Mouse (Mus musculus) retina, adult 2 months (tissue): Measurements from ENCODE around the gene Sulf2.

ENCODE experiments used
- DNase-seq: peaks from one replicate; pipeline ENCODE4 v3.0.0-alpha.2; 2012; ENCODE audit warnings: low read depth, low spot score

Gene Sulf2

DNA sequence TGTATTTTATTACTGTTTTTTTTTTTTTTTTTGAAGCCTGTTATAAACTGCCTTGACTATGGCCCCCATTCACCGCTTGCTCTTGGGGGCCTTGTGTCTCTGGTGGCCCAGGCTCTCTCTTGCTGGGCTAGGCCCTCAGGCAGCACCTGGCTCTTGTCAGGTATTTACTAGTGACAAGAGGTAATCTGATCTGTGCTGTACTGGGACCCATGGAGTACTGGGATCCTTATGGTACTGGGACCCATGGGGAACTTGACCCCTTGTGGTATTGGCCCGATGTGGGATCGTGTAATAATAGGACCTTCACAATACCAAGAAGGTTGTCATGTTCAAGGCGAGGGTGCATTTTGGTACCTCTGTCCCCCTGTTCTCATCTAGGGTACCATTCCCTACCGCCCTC is 4.9 kb downstream of the Sulf2 start:
- DNase-seq: no peak

DNA sequence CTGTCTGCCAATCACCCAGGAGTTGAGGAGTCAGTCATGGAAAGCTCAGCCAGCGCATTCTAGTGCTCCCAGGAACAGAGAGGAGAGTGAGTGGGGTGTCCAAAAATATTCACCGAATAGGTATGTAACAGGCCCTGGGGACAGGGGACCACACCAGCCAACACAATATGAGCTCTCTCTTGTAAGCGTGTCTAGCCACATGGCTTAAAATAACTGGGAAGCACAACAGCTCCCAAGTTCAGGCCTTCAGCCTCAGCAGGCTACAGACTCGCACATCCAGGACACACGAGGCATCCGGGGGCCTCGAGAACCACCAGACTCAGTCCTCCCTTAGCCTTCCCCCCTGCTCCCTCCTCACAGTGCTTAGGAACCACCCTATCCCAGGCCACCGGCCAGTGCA is 6.0 kb downstream of the Sulf2 start:
- DNase-seq: no peak

DNA sequence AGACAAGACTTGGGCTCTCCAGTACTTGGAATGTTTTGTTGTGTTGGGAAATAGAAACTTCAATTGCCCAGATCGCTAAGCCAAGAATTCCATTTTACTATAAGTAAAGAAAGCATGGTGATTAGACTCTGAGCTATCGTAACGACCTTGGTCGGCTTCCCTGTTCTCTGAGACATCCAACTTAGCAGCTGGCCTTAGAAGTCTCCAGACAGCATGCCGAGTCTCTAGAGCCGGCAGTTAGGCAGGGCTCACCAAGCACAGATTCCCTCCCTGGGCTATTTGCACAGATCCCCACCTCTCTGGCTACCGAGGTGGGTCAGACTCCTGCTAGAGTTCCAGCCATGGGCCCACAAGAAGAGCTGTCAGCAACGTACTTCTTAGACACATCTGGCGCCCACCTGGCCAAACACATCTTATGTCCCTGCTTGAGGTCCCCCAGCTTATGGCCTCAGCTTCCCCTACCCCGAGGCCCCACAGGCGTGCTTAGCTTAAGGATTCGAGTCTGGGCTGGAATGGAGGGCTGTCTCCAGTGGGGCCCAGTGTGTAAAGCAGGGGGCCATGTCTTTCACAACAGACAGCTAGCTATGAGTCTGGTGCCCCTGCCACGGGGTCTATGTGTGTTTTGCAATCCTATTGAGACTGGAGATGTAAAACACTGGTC is 6.7 kb downstream of the Sulf2 start:
- DNase-seq: no peak

GRCm38 (mm10) chr2:166147930-166148651 is 7.4 kb downstream of the Sulf2 start:
- no peak for DNase-seq

DNA sequence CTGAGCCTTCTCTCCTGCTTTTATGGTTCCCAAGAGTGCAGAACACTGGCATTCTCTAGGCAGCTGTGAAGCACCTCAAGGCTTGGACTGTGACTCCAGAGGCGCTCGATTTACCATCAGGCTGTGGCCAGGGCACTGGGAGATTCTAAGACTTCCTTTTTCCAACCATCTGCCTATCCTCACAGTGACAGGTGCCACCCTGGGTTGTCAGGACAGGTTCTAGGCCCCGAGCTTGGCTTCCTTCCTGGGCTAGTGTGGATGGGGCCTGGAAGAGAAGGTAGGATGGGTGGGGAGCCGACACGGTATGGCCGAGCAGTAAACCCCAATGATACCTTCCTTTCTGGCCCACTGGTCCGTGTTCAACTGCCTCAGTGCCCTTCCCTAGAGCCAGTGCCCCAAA is 9.0 kb downstream of the Sulf2 start:
- no peak for DNase-seq

DNA sequence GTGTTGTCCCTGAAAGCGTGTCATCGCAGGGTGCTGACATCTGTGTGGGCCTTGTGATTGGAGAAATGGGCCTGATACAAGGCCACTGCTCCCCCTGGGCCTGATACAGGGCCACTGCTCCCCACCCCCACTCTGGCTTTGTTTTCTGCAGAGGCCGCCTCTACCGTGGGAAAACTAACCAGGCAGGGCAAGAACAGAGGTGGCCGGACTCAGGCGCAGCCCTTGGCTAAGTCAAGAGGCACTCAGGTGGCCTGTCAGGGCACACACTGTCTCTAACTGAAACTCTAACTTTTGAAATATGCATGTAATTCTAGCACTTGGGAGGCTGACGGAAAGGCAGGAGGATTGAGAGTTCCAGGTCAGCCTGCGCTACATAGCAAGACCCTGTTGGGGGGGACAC is 10.4 kb downstream of the Sulf2 start:
- no peak for DNase-seq

GRCm38 (mm10) chr2:166143871-166144270 is 11.6 kb downstream of the Sulf2 start:
- no peak for DNase-seq

DNA sequence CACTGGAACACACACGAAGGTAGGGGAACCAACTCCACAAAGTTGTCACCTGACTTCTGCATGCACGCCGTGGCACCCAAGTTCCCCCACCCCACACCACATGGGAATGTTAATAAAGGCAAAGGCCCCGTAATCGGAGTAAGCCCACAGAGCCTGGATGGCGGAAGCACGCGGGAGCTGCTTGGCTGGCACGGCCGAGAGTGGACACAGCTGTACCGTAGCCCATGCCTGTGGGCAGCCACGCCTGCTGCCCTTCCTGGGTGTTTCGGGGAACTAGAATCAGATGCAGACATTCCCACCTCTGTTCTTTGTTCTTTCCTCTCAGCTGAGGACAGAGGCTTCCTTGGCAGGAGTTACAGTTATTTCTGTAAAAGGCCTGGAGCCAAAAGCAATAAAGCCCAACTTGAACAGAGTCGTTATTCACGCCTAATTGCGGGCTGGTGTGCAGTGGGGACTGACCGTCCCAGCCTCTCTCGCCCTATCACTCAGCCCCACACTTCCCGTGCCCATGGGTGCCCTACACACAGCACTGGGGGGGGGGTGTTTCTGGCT is 12.8 kb downstream of the Sulf2 start:
- no peak for DNase-seq

DNA sequence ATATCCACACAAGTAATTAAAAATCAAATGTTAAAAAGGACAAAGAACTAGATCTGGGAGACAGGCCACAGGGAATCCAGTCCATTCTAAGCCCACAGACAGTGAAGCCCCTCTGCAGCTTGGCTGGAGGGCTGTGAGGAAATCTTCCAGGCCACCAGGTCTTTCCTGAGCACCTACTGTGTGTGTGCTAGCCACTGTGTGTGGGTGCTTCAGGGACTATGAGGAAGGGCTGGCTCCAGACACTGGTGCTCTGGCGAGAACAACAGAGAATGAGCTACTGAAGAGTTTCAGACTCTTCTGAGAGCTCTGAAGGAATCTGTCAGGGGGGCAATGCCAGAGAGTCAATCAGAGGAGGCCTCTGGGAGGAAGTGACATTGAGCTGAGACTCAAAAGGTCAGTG is 13.6 kb downstream of the Sulf2 start:
- DNase-seq: no peak

DNA sequence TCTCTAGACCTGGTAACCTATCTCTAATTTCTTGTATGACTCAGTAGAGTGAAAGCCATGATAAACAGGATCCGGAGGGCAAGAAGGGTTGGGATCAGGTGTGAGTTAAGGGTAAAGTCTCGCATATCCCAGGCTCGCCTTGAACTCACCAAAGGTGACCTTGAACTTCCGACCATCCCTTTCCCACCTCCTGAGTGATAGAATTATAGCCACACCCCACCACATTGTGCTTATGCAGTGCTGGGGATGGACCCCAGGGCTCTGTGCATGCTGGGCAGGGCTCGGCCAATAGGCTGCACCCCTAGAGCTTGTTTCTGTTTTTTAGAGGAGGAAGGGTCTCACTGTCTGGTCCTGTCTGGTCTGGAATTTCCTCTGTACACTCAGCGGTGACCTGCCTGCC is 14.4 kb downstream of the Sulf2 start:
- no peak for DNase-seq

DNA sequence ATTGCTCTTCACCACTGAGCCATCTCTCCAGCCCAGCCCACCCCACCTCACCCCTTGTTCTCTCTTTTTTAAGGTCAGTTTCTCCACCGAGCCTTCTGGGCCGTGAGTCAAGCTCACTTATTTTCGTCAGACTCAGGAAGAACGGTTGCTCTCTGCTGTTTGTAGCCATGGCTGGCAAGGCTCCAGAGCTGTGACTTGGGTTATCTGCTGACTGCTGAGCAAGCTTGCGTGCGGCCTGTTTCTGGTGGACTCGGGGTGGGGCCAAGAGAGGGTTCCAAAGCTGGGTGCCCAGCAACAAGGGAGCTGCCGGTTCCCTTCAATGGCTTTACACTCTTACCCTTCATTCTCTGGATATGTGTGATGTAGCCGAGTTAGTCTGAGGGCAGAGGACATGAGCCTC is 15.0 kb downstream of the Sulf2 start:
- DNase-seq: no peak

DNA sequence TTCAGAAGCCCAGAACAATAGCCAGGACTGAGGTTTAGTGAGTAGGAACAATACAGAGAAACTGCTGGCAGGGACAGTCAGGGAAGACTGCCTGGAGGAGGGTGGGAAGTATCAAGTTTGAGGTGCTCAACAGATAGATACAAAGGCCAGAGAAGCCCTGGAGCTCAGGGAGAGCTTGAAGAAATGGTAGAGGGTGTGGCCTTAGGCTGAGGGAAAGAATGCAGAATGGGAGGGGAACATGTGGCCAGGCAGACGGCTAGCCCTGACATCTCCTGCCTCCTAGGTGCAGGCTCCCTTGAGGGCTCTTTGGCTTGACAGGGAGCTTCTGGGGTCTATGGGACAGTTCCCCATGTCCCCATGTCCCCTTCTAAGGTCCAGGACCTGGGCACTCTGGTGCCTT is 17.2 kb downstream of the Sulf2 start:
- DNase-seq: no peak

DNA sequence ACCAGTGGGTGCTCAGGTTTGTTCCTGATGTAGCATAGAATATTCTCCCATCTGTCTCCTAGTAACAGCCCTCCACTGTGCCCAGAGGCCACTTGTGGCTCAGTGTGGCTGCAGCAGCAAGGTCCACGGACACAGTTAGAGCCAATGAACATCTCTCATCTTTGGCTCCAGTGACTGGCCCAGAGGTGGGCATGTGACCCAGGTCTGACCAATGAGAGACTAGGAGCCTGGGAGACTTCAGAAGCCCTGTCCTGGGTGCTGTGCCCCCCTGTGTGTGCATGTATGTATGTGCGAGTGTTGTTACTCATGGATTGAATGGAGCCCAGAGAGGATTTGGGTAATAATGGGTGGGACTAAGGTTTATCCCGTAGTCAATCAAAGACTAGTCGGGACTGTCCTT is 18.0 kb downstream of the Sulf2 start:
- no peak for DNase-seq

DNA sequence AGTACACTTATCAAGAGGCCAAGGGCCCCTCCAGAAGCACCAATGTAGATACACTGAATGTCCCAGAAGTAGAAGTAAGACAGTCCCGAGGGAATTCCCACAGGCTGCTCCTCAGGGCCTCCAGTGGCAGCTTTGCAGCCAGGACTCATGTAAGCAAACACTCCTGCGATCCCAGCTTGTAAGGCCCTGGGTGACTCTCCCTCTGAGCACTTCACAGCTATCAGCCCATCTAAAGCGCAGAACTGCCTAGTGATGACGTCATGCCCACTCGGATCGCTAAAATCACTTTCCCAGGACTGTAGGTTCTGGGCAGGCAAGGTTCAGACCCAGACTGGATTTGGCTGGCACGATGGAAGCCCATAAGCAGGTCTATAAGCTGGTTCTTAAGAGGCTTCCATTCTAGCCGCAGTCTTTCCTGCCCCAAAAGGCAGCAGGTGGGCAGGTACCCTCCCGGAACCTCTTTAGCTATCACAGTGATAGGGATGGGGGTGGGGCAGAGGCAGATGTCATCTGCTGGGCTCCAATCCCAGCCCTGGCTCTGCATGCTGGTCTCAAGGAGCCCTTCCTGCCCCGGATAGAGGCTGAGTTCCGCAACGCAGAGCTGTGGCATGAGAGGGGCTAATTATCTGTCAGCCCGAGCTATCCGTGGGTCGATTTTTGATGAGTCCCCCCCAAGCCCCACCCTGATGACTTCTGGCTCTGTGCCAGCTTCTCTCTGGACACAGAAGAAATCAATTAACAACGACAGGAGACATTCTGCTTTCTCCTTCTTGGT is 19.6 kb downstream of the Sulf2 start:
- no peak for DNase-seq

GRCm38 (mm10) chr2:166128756-166129155 is 26.7 kb downstream of the Sulf2 start:
- DNase-seq: no peak

- no peak for DNase-seq
Measured at GRCm38 (mm10) chr2:166128032-166128431, 27.4 kb downstream of the Sulf2 start.

DNA sequence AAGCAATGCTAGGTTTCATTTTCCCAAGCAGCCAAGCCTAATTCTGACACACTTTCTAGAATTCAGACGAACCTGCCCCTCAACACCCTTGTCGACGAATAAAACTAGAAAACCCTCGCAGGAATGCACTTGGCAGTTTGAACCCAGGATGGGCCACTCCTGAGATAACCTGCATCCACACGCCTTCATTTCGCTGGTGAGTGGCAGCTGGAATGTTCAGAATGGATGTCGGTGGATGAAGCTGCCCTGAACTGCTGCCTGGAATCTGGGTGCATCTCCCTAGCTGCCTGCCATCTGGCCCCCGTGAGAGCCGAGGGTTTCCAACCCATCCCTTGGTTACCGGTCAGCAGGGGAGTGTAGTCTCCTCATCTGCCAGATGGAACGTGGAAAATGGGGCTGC is 29.1 kb downstream of the Sulf2 start:
- no peak for DNase-seq

DNA sequence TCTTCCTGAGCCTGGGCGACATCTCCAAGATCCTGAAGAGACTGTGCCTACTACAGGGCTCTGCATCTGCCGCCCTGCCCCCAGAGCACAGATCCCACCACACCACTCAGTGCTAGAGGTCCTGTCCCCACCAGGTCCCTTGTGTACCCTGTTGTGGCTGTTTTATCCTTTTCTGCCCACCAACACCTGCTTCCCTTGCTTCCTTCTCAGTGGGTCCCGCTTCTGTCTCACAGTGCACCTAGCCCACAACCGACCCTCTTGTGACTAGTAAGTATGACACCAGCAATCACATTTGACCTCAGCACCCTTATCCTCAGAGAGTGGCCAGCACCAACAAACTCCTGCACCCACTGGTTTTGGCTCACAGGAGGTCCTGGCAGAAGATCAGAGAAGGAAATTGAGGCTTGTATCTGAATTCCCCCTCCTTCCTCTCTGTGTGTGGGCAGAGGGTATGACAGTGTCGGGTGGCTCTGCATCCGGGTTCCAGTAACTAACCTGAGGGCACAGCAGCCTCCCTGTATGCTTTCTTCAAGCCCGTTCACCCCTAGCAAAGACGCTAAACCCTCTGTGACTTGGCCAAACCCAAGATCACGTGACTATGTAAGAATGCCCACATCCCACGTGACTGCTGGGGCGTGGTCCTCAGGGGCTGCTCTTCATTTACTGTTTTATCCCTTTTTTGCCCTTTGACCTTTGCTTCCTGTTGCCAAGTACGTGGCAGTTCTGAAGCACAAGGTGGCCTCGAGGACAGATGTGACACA is 29.8 kb downstream of the Sulf2 start:
- DNase-seq: no peak

DNA sequence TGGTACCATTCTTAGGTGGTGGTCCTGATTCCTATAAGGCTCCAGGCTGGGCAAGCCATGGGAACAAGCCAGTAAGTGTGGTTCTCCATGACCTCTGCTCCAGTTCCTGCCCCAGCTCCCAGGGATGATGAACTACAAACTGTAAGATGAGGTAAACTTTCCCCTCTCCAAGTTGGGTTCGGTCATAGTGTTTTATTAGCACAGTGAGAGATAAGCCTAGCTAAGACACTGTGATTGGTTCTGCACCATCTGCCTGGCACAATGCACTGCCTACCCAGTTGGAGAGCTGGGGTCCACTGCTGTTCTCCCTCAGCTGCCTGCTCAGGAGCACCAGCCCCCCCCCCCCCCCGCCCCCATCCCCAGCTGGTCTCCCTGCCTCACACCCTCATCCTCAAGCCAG is 30.4 kb downstream of the Sulf2 start:
- no peak for DNase-seq

- no peak for DNase-seq
Measured at GRCm38 (mm10) chr2:166122781-166123180, 32.7 kb downstream of the Sulf2 start.

DNA sequence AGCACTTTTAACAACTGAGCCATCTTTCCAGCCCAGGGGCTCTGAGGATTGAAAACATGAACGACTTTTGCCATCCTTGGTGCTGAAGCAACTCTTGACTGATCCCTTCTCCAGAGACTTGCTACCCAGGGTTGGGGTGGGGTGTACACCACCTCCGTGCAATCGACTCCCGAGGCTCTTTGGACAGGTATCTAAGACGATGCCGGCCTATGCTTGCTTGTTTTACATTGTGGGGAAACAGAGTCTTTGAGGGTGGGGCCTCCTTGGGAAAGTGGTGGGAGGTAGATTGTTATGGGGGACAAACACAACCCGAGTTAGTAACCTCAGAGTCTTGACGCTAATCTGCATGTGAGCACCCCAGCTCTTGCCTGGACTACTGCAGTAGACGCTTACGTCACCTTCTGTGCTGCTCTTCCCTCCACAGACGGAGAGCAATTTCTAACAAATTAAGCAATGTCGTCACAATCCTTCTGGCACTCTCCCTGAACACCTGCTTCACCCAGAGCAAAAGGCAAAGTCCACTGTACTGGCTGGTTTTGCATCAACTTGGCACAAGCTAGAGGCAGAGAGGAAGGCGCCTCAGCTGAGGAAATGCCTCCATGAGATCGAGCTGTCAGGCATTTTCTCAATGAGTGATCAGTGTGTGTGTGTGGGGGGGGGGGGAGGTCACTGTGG is 33.6 kb downstream of the Sulf2 start:
- no peak for DNase-seq
